Mouse (Mus musculus): ENCODE measurements at regions not wholly inside any gene's neighbourhood (a gene's known extent, or its start where the extent isn't known, plus 50 kb on each side); places are given as distances from the start of the nearest gene placed in this dataset.

DNA sequence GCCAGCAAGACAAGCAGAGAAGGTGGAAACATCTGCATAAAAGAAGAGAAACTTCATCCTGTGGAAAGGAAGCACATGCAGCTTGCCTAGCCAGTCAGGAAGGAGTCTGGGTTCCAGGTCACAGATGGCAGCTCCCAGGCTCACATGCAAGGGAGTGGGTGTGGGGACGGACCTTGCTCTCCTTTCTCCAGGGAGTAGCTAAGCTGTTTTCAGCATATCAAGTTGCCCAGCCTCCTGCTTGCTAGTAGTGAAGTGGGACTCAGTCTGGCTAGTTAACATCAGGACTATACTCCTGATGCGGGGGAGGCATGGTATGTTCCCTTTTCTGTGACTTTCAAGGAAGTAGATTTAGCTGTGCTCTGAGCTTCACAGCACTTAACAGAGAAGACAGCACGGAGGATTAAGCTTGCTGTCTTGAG is 62.0 kb upstream of the Slc4a7 start:
- TF ChIP-seq POLR2AphosphoS5 (IDR thresholded peaks at IDR 0.05; ENCODE audit: insufficient replicate concordance, low read depth, low read length) = no peak
- no peak for TF ChIP-seq GATA1 (IDR thresholded peaks at IDR 0.05; ENCODE audit: borderline replicate concordance, low read length)
- no peak for TF ChIP-seq GATA2 (IDR thresholded peaks at IDR 0.05; ENCODE audit: borderline replicate concordance, low read depth, low read length)
- no peak for TF ChIP-seq TAL1 (conservative IDR thresholded peaks at IDR 0.05; ENCODE audit: low read depth, low read length)
- TF ChIP-seq CTCF (IDR thresholded peaks at IDR 0.05; ENCODE audit: low read depth, low read length) = no peak
- no peak for ATAC-seq (ENCODE audit: extremely low read depth, insufficient number of reproducible peaks, low FRiP score, poor library complexity, severe bottlenecking)
- H3K27me3 ChIP-seq (ENCODE audit: insufficient read depth, low read length) = peaks cover 5% of the 10 kb centered on the region; the same call in 1 of the 2 replicates
- no peaks in the 10 kb centered on the region for H3K36me3 ChIP-seq (replicated peaks)
- no peaks in the 10 kb centered on the region for H3K4me1 ChIP-seq (ENCODE audit: insufficient read depth, low read depth, low read length)
- no peak for DNase-seq (ENCODE audit: low spot score)
- no peaks in the 10 kb centered on the region for H3K9me3 ChIP-seq (replicated peaks)
- no peak overlapping the region for H3K4me3 ChIP-seq (ENCODE audit: low read depth, low read length)

- ATAC-seq (ENCODE audit: extremely low read depth, insufficient number of reproducible peaks, low FRiP score, poor library complexity, severe bottlenecking) = no peak
- DNase-seq (ENCODE audit: low spot score) = no peak
- Histone ChIP-seq H3K4me1 (ENCODE audit: insufficient read depth, low read depth, low read length) (no peaks in the 10 kb centered on the region), H3K4me3 (ENCODE audit: low read depth, low read length) (no peak overlapping the region), H3K36me3 (replicated peaks) (no peaks in the 10 kb centered on the region), H3K27me3 (ENCODE audit: insufficient read depth, low read length) (peaks cover 5% of the 10 kb centered on the region; the same call in 1 of the 2 replicates), H3K9me3 (replicated peaks) (no peaks in the 10 kb centered on the region)
- TF ChIP-seq CTCF (IDR thresholded peaks at IDR 0.05; ENCODE audit: low read depth, low read length) (no peak), POLR2AphosphoS5 (IDR thresholded peaks at IDR 0.05; ENCODE audit: insufficient replicate concordance, low read depth, low read length) (no peak), GATA1 (IDR thresholded peaks at IDR 0.05; ENCODE audit: borderline replicate concordance, low read length) (no peak), GATA2 (IDR thresholded peaks at IDR 0.05; ENCODE audit: borderline replicate concordance, low read depth, low read length) (no peak), TAL1 (conservative IDR thresholded peaks at IDR 0.05; ENCODE audit: low read depth, low read length) (no peak)
Observed at GRCm38 (mm10) chr14:14640557-14640956, 61.5 kb upstream of the Slc4a7 start.

GRCm38 (mm10) chr14:14643533-14643932 is 58.5 kb upstream of the Slc4a7 start:
- ATAC-seq (ENCODE audit: extremely low read depth, insufficient number of reproducible peaks, low FRiP score, poor library complexity, severe bottlenecking) (no peak), DNase-seq (ENCODE audit: low spot score) (no peak)
- TF ChIP-seq TAL1 (conservative IDR thresholded peaks at IDR 0.05; ENCODE audit: low read depth, low read length) (no peak), POLR2AphosphoS5 (IDR thresholded peaks at IDR 0.05; ENCODE audit: insufficient replicate concordance, low read depth, low read length) (no peak), CTCF (IDR thresholded peaks at IDR 0.05; ENCODE audit: low read depth, low read length) (no peak), GATA2 (IDR thresholded peaks at IDR 0.05; ENCODE audit: borderline replicate concordance, low read depth, low read length) (no peak), GATA1 (IDR thresholded peaks at IDR 0.05; ENCODE audit: borderline replicate concordance, low read length) (no peak)
- no peaks in the 10 kb centered on the region for H3K4me1 ChIP-seq (ENCODE audit: insufficient read depth, low read depth, low read length)
- H3K27me3 ChIP-seq (ENCODE audit: insufficient read depth, low read length) = peaks cover 5% of the 10 kb centered on the region; the same call in 1 of the 2 replicates
- no peaks in the 10 kb centered on the region for H3K36me3 ChIP-seq (replicated peaks)
- no peak overlapping the region for H3K4me3 ChIP-seq (ENCODE audit: low read depth, low read length)
- H3K9me3 ChIP-seq (replicated peaks) = no peaks in the 10 kb centered on the region

- no peak for TF ChIP-seq POLR2AphosphoS5 (IDR thresholded peaks at IDR 0.05; ENCODE audit: insufficient replicate concordance, low read depth, low read length)
- TF ChIP-seq TAL1 (conservative IDR thresholded peaks at IDR 0.05; ENCODE audit: low read depth, low read length) = no peak
- no peak for TF ChIP-seq GATA2 (IDR thresholded peaks at IDR 0.05; ENCODE audit: borderline replicate concordance, low read depth, low read length)
- no peak for TF ChIP-seq CTCF (IDR thresholded peaks at IDR 0.05; ENCODE audit: low read depth, low read length)
- no peak for TF ChIP-seq GATA1 (IDR thresholded peaks at IDR 0.05; ENCODE audit: borderline replicate concordance, low read length)
- H3K36me3 ChIP-seq (replicated peaks) = no peaks in the 10 kb centered on the region
- no peaks in the 10 kb centered on the region for H3K9me3 ChIP-seq (replicated peaks)
- no peak overlapping the region for H3K4me3 ChIP-seq (ENCODE audit: low read depth, low read length)
- no peaks in the 10 kb centered on the region for H3K27me3 ChIP-seq (ENCODE audit: insufficient read depth, low read length)
- no peak for ATAC-seq (ENCODE audit: extremely low read depth, insufficient number of reproducible peaks, low FRiP score, poor library complexity, severe bottlenecking)
- DNase-seq (ENCODE audit: low spot score) = no peak
- no peaks in the 10 kb centered on the region for H3K4me1 ChIP-seq (ENCODE audit: insufficient read depth, low read depth, low read length)
Observed at GRCm38 (mm10) chr14:14645084-14645483, 57.0 kb upstream of the Slc4a7 start.
